Mouse (Mus musculus): ENCODE results near the gene Cpn2. TPM values are rescaled to one million over a fixed set of nuclear protein-coding genes. Genes with fewer than 3 reads are reported as not detected.

Cpn2 gene
- total and polyA plus RNA-seq, 2 experiments from 2014 or later = not detected

DNA sequence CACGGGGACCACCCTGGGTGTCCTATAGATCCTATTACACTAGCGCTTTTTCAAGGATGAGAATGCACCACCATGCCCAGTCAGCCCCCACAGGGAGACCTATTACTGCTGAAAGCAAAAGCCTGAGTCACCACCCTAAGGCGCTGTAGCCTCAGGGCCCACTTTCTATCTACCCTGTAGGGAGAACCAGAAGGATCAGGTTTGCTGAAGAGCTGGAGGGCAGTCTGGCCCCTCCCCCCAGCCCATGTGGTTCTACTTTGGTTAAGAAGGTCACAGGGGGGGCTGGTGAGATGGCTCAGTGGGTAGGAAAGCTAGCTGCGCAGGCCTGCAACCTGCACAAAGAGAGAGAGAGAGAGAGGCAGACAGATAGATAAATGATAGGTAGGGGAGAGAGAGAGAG is 18.4 kb upstream of the Cpn2 start:
- no peaks in the 10 kb centered on the region for H3K9me3 ChIP-seq (ENCODE audit: low read length)
- H3K36me3 ChIP-seq (ENCODE audit: insufficient read depth, low read length) = no peaks in the 10 kb centered on the region
- ATAC-seq (ENCODE audit: low FRiP score) = no peak
- H3K27me3 ChIP-seq (ENCODE audit: insufficient read depth, low read length) = peaks cover 13% of the 10 kb centered on the region
- H3K27ac ChIP-seq (ENCODE audit: low read depth, low read length) = no peak overlapping the region
- peaks cover 5% of the 10 kb centered on the region; the same call in 1 of the 2 replicates for H3K4me1 ChIP-seq (ENCODE audit: insufficient read depth, low read length)
- no peak overlapping the region for H3K4me3 ChIP-seq (ENCODE audit: low read depth, low read length)
- H3K9ac ChIP-seq (replicated peaks; ENCODE audit: low read length, poor library complexity, severe bottlenecking) = no peak overlapping the region
- DNase-seq (ENCODE audit: low spot score) = no peak
- TF ChIP-seq CTCF (IDR thresholded peaks at IDR 0.05) = no peak
- 54% methylated on average over 4 of the region's 4 CpGs for WGBS
- no peak overlapping the region for H3K4me2 ChIP-seq (ENCODE audit: low read depth, low read length, poor library complexity, severe bottlenecking)

DNA sequence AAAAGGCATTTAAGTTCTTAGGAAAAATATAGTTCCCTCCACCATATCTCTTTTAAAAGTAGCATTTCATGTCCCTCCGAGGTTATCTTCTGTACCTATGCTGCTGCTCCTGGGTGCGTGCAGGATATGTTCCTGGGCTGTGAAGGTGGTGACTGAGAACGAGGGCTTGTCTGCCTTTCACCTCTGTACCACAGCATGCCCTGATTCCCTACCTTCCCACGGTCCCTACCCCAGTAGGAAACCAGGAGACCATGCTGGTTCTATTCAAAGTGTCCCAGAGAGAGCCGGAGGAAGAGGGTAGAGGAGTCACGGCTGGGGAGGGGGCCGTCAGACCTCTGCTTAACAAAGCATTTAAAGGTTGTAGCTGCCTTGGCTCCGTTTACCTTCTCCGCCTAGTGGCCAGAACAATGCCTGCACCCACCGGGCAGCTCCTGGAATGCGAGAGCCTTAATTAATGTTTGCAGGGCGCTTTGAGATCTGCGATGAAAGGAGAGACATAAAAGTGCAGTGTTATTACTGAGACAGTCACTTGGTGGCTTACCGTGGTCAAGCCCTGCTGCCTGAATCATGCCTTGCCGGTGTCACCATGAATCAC is 16.5 kb upstream of the Cpn2 start:
- Histone ChIP-seq H3K27ac (ENCODE audit: low read depth, low read length) (no peak overlapping the region), H3K27me3 (ENCODE audit: insufficient read depth, low read length) (peaks cover 13% of the 10 kb centered on the region), H3K9ac (replicated peaks; ENCODE audit: low read length, poor library complexity, severe bottlenecking) (no peak overlapping the region), H3K4me3 (ENCODE audit: low read depth, low read length) (peak overlapping the region; percentile 16; the same call in 1 of the 2 replicates), H3K4me1 (ENCODE audit: insufficient read depth, low read length) (peaks cover 5% of the 10 kb centered on the region; the same call in 1 of the 2 replicates), H3K4me2 (ENCODE audit: low read depth, low read length, poor library complexity, severe bottlenecking) (peak overlapping the region; percentile 49), H3K36me3 (ENCODE audit: insufficient read depth, low read length) (no peaks in the 10 kb centered on the region), H3K9me3 (ENCODE audit: low read length) (no peaks in the 10 kb centered on the region)
- 2% methylated on average over 15 of the region's 15 CpGs for WGBS
- DNase-seq (ENCODE audit: low spot score) (peak; percentile 62), ATAC-seq (ENCODE audit: low FRiP score) (peak; percentile 64)
- TF ChIP-seq CTCF (IDR thresholded peaks at IDR 0.05) = peak; percentile 82

DNA sequence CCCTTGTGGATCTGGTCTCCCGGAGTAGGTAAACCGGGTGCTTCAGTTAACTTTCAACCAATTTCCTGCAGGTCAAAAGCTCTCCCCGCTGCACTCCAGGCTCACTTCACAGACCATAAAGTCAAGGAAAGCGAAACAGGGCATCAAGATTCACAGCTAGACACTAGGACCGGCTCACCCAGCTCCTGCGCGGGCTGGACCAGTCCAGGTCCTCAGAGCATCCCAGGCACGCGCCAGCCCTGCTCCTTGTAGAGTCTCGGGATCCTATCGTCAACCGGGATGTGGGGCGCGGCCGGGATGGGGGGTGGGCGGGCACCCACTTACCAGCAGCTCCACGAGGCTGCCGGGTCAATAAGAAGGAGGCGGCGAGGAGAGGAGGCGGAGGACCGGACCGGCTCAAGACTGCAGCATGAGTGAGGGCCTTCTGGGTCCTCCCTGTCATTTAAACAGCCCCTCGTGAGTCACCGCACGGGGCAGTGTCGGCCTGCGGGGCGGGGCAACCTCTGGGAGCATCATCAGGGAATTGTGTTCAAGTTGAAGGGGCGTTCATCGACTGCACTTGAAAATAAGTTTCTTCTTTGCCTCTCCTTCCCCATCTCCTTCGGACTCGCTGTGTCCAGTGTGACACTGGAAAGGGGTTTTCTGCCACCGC is 15.7 kb upstream of the Cpn2 start, which contains the start of gene Lrrc15:
TSS of gene Lrrc15 (minus strand) at position 413 of the 652 bp plus-strand sequence.
- no peak for ATAC-seq (ENCODE audit: low FRiP score)
- Histone ChIP-seq H3K36me3 (ENCODE audit: insufficient read depth, low read length) (no peaks in the 10 kb centered on the region), H3K27me3 (ENCODE audit: insufficient read depth, low read length) (peaks cover 13% of the 10 kb centered on the region), H3K4me3 (ENCODE audit: low read depth, low read length) (peak within 1 kb of the TSS; percentile 29), H3K9me3 (ENCODE audit: low read length) (no peaks in the 10 kb centered on the region), H3K4me1 (ENCODE audit: insufficient read depth, low read length) (peaks cover 5% of the 10 kb centered on the region; the same call in 1 of the 2 replicates), H3K4me2 (ENCODE audit: low read depth, low read length, poor library complexity, severe bottlenecking) (peak within 1 kb of the TSS; percentile 49), H3K9ac (replicated peaks; ENCODE audit: low read length, poor library complexity, severe bottlenecking) (0 out of 2 replicates have a peak within 1 kb of the TSS, but pooled peaks have one; percentile 33), H3K27ac (ENCODE audit: low read depth, low read length) (no peak within 1 kb of the TSS)
- WGBS = 7% methylated on average over 34 of the region's 34 CpGs
- DNase-seq (ENCODE audit: low spot score) = no peak
- TF ChIP-seq CTCF (IDR thresholded peaks at IDR 0.05) = peak; percentile 44

DNA sequence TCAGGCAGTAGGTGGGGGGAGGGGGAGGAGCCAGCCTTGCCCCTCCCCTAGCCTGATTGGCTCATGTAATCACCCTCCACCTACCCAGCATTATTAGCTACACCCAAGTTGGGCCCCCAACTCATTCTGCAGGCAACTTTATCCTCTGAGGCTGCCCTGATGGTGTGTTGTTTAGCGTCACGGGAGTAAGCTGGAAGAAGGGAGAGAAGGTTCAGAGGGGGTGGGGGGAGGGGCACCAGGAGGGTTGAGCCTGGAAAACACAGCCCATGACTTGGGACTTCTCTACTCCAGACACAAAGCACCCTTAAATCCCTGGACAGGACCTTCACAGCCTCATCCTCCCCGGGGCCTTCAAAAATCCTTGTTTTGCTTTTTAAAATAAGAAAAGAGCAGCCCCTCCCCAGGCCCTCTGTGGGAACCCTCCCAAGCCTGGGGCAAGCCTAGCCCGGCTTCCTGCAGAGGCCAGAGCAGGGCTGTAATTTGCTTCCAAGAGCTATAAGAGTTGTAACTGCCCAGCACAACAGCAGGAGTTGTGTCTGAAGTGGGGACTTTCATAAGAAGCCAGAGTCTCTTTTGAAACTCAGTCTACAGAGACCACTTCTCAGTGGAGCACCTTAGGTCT is 13.5 kb upstream of the Cpn2 start:
- no peak for ATAC-seq (ENCODE audit: low FRiP score)
- WGBS = 13% methylated on average over 4 of the region's 4 CpGs

DNA sequence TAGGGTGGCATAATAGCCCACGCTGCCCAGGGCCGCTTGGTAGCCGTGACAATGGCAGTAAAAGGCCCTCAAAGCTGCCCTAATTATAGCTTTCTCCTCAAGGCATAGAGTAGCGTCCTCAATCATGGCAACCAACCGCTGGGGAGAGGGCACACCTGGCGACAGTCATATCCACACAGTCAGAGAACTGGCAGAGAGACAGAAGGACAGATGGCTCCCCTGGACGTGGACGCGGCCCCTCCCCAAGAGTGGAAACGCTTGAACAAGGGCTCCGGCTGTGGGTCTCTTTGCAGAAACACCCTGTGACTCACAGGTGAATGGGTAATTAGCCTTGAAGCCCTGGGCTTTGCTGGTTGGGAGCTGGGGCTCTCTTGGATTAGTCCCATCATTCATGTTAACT is 11.1 kb upstream of the Cpn2 start:
- H3K36me3 ChIP-seq (ENCODE audit: insufficient read depth, low read length) = no peaks in the 10 kb centered on the region
- no peak for ATAC-seq (ENCODE audit: low FRiP score)
- TF ChIP-seq CTCF (IDR thresholded peaks at IDR 0.05) = no peak
- WGBS = 82% methylated on average over 11 of the region's 11 CpGs
- DNase-seq (ENCODE audit: low spot score) = no peak
- H3K9me3 ChIP-seq (ENCODE audit: low read length) = no peaks in the 10 kb centered on the region
- no peak overlapping the region for H3K27ac ChIP-seq (ENCODE audit: low read depth, low read length)
- H3K9ac ChIP-seq (replicated peaks; ENCODE audit: low read length, poor library complexity, severe bottlenecking) = no peak overlapping the region
- H3K27me3 ChIP-seq (ENCODE audit: insufficient read depth, low read length) = peaks cover 8% of the 10 kb centered on the region
- H3K4me3 ChIP-seq (ENCODE audit: low read depth, low read length) = no peak overlapping the region
- 0 out of 2 replicates have a peak, but pooled peaks cover 5% of the 10 kb centered on the region for H3K4me1 ChIP-seq (ENCODE audit: insufficient read depth, low read length)
- H3K4me2 ChIP-seq (ENCODE audit: low read depth, low read length, poor library complexity, severe bottlenecking) = no peak overlapping the region

More for the DNA sequence above, 13.5 kb upstream of the Cpn2 start:
- no peak overlapping the region for H3K4me3 ChIP-seq (ENCODE audit: low read depth, low read length)
- no peaks in the 10 kb centered on the region for H3K9me3 ChIP-seq (ENCODE audit: low read length)
- H3K4me2 ChIP-seq (ENCODE audit: low read depth, low read length, poor library complexity, severe bottlenecking) = no peak overlapping the region
- no peak overlapping the region for H3K27ac ChIP-seq (ENCODE audit: low read depth, low read length)
- H3K9ac ChIP-seq (replicated peaks; ENCODE audit: low read length, poor library complexity, severe bottlenecking) = no peak overlapping the region
- H3K36me3 ChIP-seq (ENCODE audit: insufficient read depth, low read length) = no peaks in the 10 kb centered on the region
- peaks cover 13% of the 10 kb centered on the region for H3K27me3 ChIP-seq (ENCODE audit: insufficient read depth, low read length)
- H3K4me1 ChIP-seq (ENCODE audit: insufficient read depth, low read length) = peaks cover 5% of the 10 kb centered on the region; the same call in 1 of the 2 replicates
- no peak for DNase-seq (ENCODE audit: low spot score)
- TF ChIP-seq CTCF (IDR thresholded peaks at IDR 0.05) = no peak

Data from midbrain, postnatal 0 days (tissue).